Mouse (Mus musculus): ENCODE results near the gene Arhgap31. TPM values are rescaled to one million over a fixed set of nuclear protein-coding genes. Genes with fewer than 3 reads are reported as not detected.
A peak's percentile ranks its signal among the peaks of the same experiment; 100 is the strongest.

The Arhgap31 gene
- polyA plus RNA-seq, 1 experiment from 2014 or later: 6.3 TPM

DNA sequence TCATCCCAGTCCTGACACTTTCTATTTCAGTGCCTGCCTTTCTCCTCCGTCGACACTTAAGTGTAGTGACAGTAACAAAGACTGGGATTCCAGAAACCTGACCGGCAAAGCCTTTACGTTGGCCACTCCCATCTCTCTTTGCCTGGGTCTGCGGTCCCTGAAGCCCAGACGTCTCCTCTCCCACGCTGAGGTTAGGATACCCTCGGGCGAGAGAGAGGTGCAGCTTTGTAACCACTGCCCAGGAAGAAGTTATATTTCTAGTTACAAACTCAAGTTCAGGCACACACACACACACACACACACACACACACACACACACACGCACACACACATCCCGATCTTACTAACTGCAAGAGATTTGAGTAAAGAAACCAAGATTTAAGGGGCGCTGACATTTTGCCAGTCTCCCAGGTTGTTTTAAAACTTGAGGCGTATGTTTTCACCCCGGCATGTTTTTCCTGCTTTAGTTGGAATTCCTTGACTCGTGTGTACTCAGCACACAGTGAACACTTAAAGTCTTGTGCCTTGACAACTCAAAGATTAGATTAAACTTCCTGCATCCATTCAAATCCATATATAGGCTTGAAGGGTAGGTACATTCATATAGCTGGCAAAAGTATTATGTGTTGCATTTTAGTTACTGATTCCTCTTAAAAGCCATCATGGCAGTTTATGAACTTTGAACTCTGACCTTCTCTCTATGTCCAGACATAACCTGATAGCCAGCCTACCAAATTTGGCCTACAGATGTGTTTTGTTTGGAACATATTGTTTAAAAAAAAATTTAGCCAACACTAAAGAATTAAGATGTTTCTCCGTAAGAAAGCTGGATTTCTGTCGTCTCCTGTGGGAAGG lies 557 bp upstream of the Arhgap31 start:
- Histone ChIP-seq H3K27me3 (ENCODE audit: low read depth, poor library complexity, severe bottlenecking) (no peaks in the 10 kb centered on the region), H3K27ac (peak overlapping the region; percentile 93), H3K36me3 (no peaks in the 10 kb centered on the region), H3K4me1 (peaks cover 25% of the 10 kb centered on the region; the same call in 1 of the 2 replicates), H3K4me3 (peak overlapping the region; percentile 78), H3K9me3 (replicated peaks) (no peaks in the 10 kb centered on the region)
- DNase-seq (ENCODE audit: low spot score): no peak
- 25% methylated on average over 17 of the region's 17 CpGs for WGBS

DNA sequence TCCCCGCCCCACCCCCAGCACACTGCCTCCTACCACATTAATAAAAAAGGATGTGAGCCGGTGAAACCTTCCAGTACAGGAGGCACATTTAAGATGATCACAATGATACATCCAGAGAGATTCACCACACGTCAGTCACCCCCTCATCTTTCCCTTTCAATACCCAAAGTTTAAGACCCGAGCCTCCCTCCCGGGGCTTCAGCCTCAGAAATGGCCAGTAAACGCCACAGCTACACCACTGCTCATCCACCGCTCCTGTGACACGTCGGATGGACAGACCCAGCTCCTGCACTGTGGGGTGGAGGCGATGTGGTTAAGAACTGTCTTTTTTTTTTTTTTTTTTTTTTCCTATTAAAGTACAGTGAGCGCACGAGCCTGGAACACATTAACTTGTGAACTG lies 969 bp downstream of the Arhgap31 start:
- peak overlapping the region; percentile 78 for H3K4me3 ChIP-seq
- peak overlapping the region; percentile 93; the same call in 1 of the 2 replicates for H3K27ac ChIP-seq
- 6% methylated on average over 12 of the region's 12 CpGs for WGBS
- H3K4me1 ChIP-seq: peaks cover 25% of the 10 kb centered on the region; the same call in 1 of the 2 replicates
- H3K27me3 ChIP-seq (ENCODE audit: low read depth, poor library complexity, severe bottlenecking): no peaks in the 10 kb centered on the region
- no peaks in the 10 kb centered on the region for H3K9me3 ChIP-seq (replicated peaks)
- DNase-seq (ENCODE audit: low spot score): peak; percentile 60
- no peaks in the 10 kb centered on the region for H3K36me3 ChIP-seq

DNA sequence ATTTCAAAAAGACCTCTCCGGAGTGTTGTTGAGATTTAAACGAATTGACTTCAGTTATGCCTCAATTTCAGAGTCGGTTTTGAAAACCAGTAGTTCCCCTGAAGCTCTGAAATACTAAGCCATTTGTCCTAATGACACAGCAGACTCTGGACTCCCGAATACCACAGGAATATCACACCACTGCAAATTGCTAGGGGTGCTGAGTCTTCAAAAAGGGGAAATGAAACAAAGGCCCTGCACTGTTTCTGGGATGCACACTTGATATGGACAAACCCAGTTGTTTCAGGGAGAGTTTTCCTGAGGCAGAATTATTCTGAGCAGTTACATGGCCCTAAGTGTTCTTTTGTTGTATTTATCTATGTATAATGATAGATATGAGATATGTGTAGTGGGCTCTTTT lies 1.8 kb downstream of the Arhgap31 start:
- 53% methylated on average over 4 of the region's 4 CpGs for WGBS
- no peak for DNase-seq (ENCODE audit: low spot score)
- H3K27me3 ChIP-seq (ENCODE audit: low read depth, poor library complexity, severe bottlenecking): no peaks in the 10 kb centered on the region
- no peak overlapping the region for H3K27ac ChIP-seq
- H3K4me3 ChIP-seq: 0 out of 2 replicates have a peak overlapping the region, but pooled peaks have one; percentile 13
- H3K36me3 ChIP-seq: no peaks in the 10 kb centered on the region
- H3K4me1 ChIP-seq: peaks cover 25% of the 10 kb centered on the region; the same call in 1 of the 2 replicates
- H3K9me3 ChIP-seq (replicated peaks): no peaks in the 10 kb centered on the region

DNA sequence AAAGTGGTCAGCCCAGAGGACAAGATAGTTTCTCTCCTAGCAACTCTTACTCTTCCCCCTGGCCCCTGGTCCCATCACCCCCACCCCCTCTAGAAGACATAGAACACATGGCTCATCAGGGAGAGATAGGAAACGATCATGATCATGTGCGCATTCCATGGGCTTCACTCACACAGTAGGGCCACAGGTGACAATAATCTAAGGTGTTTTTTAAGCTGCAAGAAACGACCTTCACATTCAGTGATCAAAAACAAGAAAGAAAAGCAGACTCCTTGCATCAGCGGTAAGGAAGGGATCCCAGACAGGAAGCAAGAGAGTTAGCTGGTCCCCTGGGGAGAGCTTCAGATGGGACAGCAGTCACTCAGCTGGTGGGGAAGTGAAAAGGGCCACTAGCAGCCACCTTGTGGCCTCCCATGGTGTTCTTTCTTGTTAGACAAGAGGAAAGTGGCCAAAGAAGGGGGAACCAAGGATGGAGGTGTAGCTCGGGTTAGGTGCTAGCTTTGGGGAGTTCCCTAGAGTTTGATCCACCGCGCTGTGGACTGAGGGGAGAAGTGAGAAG lies 4.0 kb downstream of the Arhgap31 start:
- Histone ChIP-seq H3K27me3 (ENCODE audit: low read depth, poor library complexity, severe bottlenecking) (no peaks in the 10 kb centered on the region), H3K27ac (no peak overlapping the region), H3K36me3 (no peaks in the 10 kb centered on the region), H3K4me3 (no peak overlapping the region), H3K9me3 (replicated peaks) (no peaks in the 10 kb centered on the region), H3K4me1 (peaks cover 24% of the 10 kb centered on the region; the same call in 1 of the 2 replicates)
- no peak for DNase-seq (ENCODE audit: low spot score)
- 65% methylated on average over 7 of the region's 7 CpGs for WGBS

DNA sequence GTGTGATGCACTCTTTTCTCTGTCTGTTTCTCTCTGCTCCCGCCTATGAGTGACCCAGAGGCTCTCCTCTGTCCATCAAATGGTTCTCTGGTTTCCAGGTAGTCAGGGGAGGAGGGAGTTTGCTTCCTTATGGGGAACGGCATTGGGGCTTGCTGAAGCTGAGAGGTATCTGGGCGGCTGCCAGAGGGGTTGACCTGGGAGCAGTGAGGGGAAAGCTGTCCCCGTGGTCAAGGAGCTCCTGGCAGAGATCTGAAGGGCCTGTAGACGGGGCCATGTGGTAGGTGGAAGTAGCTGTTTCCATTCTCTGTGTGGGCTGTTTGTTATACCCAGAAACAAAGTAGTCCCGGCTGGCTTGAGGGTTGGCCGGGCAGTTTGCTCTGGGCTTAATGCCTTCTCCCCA lies 6.3 kb downstream of the Arhgap31 start:
- H3K4me1 ChIP-seq: peaks cover 25% of the 10 kb centered on the region
- no peak for DNase-seq (ENCODE audit: low spot score)
- WGBS: 80% methylated on average over 7 of the region's 7 CpGs

DNA sequence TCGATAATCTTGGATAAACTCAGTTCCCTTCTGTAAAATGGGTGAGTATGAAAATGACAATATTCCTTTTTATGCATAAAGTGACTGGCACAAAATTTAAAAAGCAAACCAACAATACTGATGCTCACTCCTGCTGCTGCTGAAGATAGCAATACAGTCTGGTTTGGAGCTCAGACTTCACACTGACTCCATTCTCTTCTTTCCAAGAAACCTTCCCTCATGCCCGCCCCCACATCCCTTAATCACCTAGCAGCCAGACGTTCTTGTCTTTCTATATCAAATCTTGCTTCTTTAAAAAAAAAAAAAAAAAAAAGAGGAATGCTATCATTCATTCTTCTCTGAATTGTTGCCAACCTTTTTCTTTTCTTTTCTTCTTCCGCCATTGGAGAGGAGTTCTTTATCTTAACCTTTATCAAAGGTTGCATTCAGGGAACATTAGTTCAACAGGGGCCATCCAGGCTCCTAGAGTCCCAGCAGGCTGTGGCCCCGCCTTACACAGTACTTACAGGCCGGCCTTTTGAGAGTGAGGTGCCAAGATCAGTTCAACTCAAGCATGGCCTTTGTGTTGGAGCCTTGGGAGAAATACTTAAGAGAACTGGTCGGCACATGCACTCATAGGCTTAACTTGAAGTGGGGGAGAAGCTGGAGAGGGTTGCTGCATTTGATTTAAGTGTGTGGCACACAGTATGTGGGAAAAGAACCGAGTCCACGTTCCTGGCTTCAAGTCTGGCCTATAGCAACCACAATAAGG lies 7.4 kb downstream of the Arhgap31 start:
- no peaks in the 10 kb centered on the region for H3K36me3 ChIP-seq
- no peak overlapping the region for H3K27ac ChIP-seq
- no peaks in the 10 kb centered on the region for H3K9me3 ChIP-seq (replicated peaks)
- H3K27me3 ChIP-seq (ENCODE audit: low read depth, poor library complexity, severe bottlenecking): no peaks in the 10 kb centered on the region
- no peak overlapping the region for H3K4me3 ChIP-seq
- H3K4me1 ChIP-seq: peaks cover 29% of the 10 kb centered on the region
- 82% methylated on average over 9 of the region's 9 CpGs for WGBS
- DNase-seq (ENCODE audit: low spot score): no peak

More for the DNA sequence above, 6.3 kb downstream of the Arhgap31 start:
- Histone ChIP-seq H3K27me3 (ENCODE audit: low read depth, poor library complexity, severe bottlenecking) (no peaks in the 10 kb centered on the region), H3K27ac (no peak overlapping the region), H3K4me3 (no peak overlapping the region), H3K9me3 (replicated peaks) (no peaks in the 10 kb centered on the region), H3K36me3 (no peaks in the 10 kb centered on the region)

DNA sequence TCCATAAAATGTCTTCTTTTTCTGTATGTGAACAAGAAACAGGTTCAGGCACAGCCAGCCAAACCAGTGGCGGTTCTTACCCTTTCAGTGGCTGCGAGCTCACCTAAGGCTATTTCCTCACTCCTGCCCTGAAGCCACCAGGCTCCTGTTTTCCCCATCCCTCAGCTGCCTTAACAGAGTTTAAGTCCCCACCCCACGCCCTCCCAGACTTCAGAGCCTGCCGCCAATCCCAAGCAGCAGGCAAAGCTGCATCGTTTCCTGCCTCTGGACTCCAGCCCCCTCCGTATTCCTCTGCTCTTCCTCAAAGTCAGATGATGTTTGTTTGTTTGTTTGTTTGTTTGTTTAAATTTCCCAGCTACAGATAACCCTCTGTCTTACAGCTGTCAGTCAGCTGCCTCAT lies 9.6 kb downstream of the Arhgap31 start:
- Histone ChIP-seq H3K36me3 (no peaks in the 10 kb centered on the region), H3K9me3 (replicated peaks) (no peaks in the 10 kb centered on the region), H3K4me1 (peaks cover 30% of the 10 kb centered on the region), H3K27me3 (ENCODE audit: low read depth, poor library complexity, severe bottlenecking) (no peaks in the 10 kb centered on the region), H3K27ac (no peak overlapping the region), H3K4me3 (no peak overlapping the region)
- DNase-seq (ENCODE audit: low spot score): peak; percentile 40
- 20% methylated on average over 6 of the region's 6 CpGs for WGBS

DNA sequence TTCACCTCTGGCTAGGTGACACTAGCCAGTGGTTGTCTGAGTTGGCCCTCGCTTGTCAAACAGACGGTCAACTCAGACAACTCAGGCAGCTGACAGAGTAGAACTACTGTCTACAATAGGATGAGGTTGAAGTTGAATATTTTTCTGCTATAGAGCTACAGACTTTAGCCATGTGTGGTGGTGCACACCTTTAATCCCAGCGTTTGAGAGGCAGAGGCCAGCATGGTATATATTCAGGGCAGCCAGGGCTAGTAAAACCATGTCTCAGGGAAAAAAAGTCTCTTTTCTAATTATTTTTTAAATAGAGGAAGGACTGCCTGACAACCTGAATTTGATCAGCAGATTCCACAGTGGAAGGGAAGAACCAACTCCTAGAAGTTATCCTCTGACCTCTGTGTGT lies 10.8 kb downstream of the Arhgap31 start:
- no peak for DNase-seq (ENCODE audit: low spot score)
- 86% methylated on average over 3 of the region's 3 CpGs for WGBS
- H3K4me1 ChIP-seq: peaks cover 30% of the 10 kb centered on the region
- H3K27ac ChIP-seq: peak overlapping the region; percentile 80
- H3K9me3 ChIP-seq (replicated peaks): no peaks in the 10 kb centered on the region
- H3K4me3 ChIP-seq: no peak overlapping the region
- H3K27me3 ChIP-seq (ENCODE audit: low read depth, poor library complexity, severe bottlenecking): no peaks in the 10 kb centered on the region
- H3K36me3 ChIP-seq: no peaks in the 10 kb centered on the region

DNA sequence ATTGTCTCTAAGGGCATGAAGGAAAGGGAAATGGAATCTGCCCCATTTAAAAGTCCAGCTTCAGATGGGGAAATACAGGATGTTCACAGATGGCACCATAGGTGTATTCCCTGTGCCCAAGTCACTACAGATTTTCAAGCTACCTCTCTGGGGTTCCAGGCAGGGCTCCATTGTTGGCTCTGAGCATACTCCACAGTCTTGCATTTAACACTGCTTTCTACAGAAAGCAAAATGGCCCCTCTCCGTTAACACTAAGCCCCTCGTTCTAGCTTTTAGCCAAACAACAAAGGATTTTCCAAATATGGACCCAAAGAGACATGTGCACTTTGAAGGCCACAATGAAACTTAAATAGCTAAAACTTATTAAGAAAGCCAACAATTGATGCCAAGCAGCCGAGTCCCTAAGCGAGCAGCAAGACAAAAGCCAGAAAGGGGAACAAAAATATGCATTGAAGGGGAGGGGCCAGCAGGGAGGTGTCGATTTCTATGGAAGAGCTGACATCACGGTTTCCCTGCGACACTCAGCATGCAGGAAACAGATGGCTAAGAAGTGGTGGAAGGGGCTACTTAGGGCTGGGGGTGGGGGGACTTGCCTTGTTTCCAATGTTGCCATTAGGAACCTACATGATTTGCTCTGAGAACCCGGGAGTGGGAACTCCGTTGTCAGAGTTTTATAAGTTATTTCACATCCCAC lies 11.4 kb downstream of the Arhgap31 start:
- H3K4me1 ChIP-seq: peaks cover 30% of the 10 kb centered on the region
- H3K4me3 ChIP-seq: no peak overlapping the region
- peak overlapping the region; percentile 80 for H3K27ac ChIP-seq
- H3K36me3 ChIP-seq: no peaks in the 10 kb centered on the region
- no peaks in the 10 kb centered on the region for H3K27me3 ChIP-seq (ENCODE audit: low read depth, poor library complexity, severe bottlenecking)
- peak; percentile 42 for DNase-seq (ENCODE audit: low spot score)
- H3K9me3 ChIP-seq (replicated peaks): no peaks in the 10 kb centered on the region
- 62% methylated on average over 9 of the region's 9 CpGs for WGBS

DNA sequence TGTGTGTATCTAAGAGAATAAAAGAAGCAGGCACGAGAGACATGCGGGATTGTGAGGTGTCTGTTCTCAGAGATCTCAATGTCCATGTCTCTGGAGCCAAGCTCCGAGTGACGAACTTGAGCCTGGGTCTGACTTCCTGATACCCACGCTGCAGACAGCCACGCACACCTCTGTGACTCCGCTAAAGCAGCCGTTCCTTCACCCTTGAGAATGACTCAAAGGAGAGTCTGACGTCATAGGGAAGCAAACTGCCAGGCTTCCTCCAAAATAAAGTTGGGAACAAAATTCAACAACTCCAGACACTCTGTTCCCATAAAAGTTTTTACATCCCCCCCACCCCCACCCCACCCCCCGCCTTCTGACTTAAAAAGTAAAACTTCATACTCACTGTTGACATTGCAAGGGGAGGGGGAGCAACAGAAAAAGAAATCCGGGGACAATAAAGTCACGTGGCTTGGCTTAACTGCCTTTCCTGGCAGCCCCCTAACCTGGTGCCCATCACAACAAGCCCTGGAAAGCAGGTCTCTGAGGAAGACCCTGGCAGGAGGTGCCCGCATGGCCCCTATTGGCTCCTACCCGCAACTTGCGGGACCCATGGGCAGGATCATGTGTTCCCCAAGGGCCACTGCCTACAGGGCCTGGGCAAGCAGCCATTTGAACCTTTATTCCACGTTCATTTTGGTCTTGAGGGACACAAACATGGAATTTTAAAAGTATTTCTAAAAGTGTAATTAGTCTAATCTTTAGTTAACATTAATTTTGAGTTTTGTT lies 12.5 kb downstream of the Arhgap31 start:
- no peak for DNase-seq (ENCODE audit: low spot score)
- no peaks in the 10 kb centered on the region for H3K9me3 ChIP-seq (replicated peaks)
- peaks cover 30% of the 10 kb centered on the region for H3K4me1 ChIP-seq
- H3K27ac ChIP-seq: peak overlapping the region; percentile 58; the same call in 1 of the 2 replicates
- H3K27me3 ChIP-seq (ENCODE audit: low read depth, poor library complexity, severe bottlenecking): no peaks in the 10 kb centered on the region
- 86% methylated on average over 16 of the region's 16 CpGs for WGBS
- no peak overlapping the region for H3K4me3 ChIP-seq
- H3K36me3 ChIP-seq: no peaks in the 10 kb centered on the region

DNA sequence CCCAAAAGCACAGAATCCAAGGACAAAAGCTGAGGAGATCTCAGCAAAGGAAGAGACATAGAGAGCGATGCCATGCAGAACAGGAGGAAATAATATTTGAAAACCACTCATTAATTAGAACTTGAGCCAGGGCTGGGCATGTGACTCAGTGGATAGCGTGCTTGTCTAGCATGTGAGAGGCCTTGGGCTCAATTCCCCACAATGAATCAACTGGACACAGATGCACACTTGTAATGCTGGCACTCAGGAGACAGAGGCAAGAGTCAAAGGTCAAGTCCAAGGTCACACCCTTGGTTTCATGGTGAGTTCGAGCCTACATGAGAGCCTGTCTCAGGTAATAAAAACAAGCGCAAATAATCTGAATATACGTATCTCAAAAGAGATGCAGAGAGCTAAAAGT lies 15.5 kb downstream of the Arhgap31 start:
- Histone ChIP-seq H3K27ac (no peak overlapping the region), H3K36me3 (0 out of 2 replicates have a peak, but pooled peaks cover 3% of the 10 kb centered on the region), H3K4me1 (peaks cover 22% of the 10 kb centered on the region), H3K27me3 (ENCODE audit: low read depth, poor library complexity, severe bottlenecking) (no peaks in the 10 kb centered on the region), H3K9me3 (replicated peaks) (no peaks in the 10 kb centered on the region), H3K4me3 (no peak overlapping the region)
- 86% methylated on average over 5 of the region's 5 CpGs for WGBS
- no peak for DNase-seq (ENCODE audit: low spot score)

DNA sequence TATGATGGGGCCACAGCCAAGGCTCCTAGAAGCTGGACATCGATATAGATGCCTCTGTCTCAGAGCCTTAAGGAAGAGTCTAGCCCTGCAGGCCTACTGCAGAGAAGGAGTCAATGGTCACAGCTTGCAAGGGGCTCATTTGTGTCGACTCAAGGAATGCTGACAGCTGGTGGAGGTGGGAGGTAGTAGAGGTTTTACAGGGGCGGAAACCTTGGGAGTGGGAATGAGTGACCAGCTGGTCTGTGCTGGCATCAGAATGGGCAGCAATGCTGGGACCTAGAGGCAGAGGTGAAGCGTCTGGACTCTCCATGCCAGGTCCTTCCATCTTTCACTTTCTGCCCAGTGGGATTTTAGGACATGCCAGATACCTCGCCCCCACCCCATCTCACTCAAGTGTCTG lies 17.5 kb downstream of the Arhgap31 start:
- H3K27me3 ChIP-seq (ENCODE audit: low read depth, poor library complexity, severe bottlenecking): no peaks in the 10 kb centered on the region
- H3K9me3 ChIP-seq (replicated peaks): no peaks in the 10 kb centered on the region
- WGBS: 77% methylated on average over 5 of the region's 5 CpGs
- 0 out of 2 replicates have a peak, but pooled peaks cover 3% of the 10 kb centered on the region for H3K36me3 ChIP-seq
- no peak overlapping the region for H3K4me3 ChIP-seq
- no peak for DNase-seq (ENCODE audit: low spot score)
- H3K4me1 ChIP-seq: peaks cover 7% of the 10 kb centered on the region; the same call in 1 of the 2 replicates
- H3K27ac ChIP-seq: no peak overlapping the region
